Mouse (Mus musculus): Measurements from ENCODE around the gene Galr2. TPM values are rescaled to one million over a fixed set of nuclear protein-coding genes. Genes with fewer than 3 reads are reported as not detected.

The Galr2 gene
- polyA plus RNA-seq, 1 experiment: 9.5 TPM

- Histone ChIP-seq H3K36me3 (ENCODE audit: control insufficient read depth, insufficient read depth, low read length) (peaks cover 1% of the 10 kb centered on the region; the same call in 1 of the 2 replicates), H3K27ac (ENCODE audit: insufficient read depth, low read depth, low read length) (no peak overlapping the region), H3K27me3 (ENCODE audit: control insufficient read depth, insufficient read depth, low read length) (peaks cover 41% of the 10 kb centered on the region), H3K4me3 (ENCODE audit: low read depth, low read length) (no peak overlapping the region), H3K4me1 (ENCODE audit: control insufficient read depth, insufficient read depth, insufficient read length, low read length) (peaks cover 13% of the 10 kb centered on the region)
- TF ChIP-seq CTCF (IDR thresholded peaks at IDR 0.05; ENCODE audit: extremely low read depth, insufficient read length, insufficient replicate concordance, low read depth, low read length) (no peak), POLR2A (IDR thresholded peaks at IDR 0.05; ENCODE audit: low read depth, low read length) (no peak)
- WGBS: 10% methylated on average over 48 of the region's 48 CpGs
These were observed 2.3 kb downstream of the Galr2 start for GRCm38 (mm10) chr11:116282912-116283521.

- H3K27ac ChIP-seq (ENCODE audit: insufficient read depth, low read depth, low read length): no peak overlapping the region
- H3K27me3 ChIP-seq (ENCODE audit: control insufficient read depth, insufficient read depth, low read length): peaks cover 41% of the 10 kb centered on the region
- H3K36me3 ChIP-seq (ENCODE audit: control insufficient read depth, insufficient read depth, low read length): peaks cover 10% of the 10 kb centered on the region
- WGBS: 41% methylated on average over 6 of the region's 6 CpGs
- H3K4me1 ChIP-seq (ENCODE audit: control insufficient read depth, insufficient read depth, insufficient read length, low read length): peaks cover 13% of the 10 kb centered on the region
- TF ChIP-seq POLR2A (IDR thresholded peaks at IDR 0.05; ENCODE audit: low read depth, low read length) (no peak), CTCF (IDR thresholded peaks at IDR 0.05; ENCODE audit: extremely low read depth, insufficient read length, insufficient replicate concordance, low read depth, low read length) (no peak)
- no peak overlapping the region for H3K4me3 ChIP-seq (ENCODE audit: low read depth, low read length)
These were observed 3.2 kb downstream of the Galr2 start for GRCm38 (mm10) chr11:116283982-116284381.

- WGBS: 66% methylated on average over 7 of the region's 7 CpGs
- TF ChIP-seq CTCF (IDR thresholded peaks at IDR 0.05; ENCODE audit: extremely low read depth, insufficient read length, insufficient replicate concordance, low read depth, low read length) (no peak), POLR2A (IDR thresholded peaks at IDR 0.05; ENCODE audit: low read depth, low read length) (no peak)
- no peak overlapping the region for H3K27ac ChIP-seq (ENCODE audit: insufficient read depth, low read depth, low read length)
- H3K4me3 ChIP-seq (ENCODE audit: low read depth, low read length): no peak overlapping the region
- peaks cover 17% of the 10 kb centered on the region for H3K36me3 ChIP-seq (ENCODE audit: control insufficient read depth, insufficient read depth, low read length)
- peaks cover 38% of the 10 kb centered on the region for H3K27me3 ChIP-seq (ENCODE audit: control insufficient read depth, insufficient read depth, low read length)
- peaks cover 13% of the 10 kb centered on the region for H3K4me1 ChIP-seq (ENCODE audit: control insufficient read depth, insufficient read depth, insufficient read length, low read length)
These were observed 5.0 kb downstream of the Galr2 start for GRCm38 (mm10) chr11:116285770-116286191.

GRCm38 (mm10) chr11:116287351-116287750, 6.6 kb downstream of the Galr2 start:
- no peak overlapping the region for H3K4me3 ChIP-seq (ENCODE audit: low read depth, low read length)
- 81% methylated on average over 5 of the region's 5 CpGs for WGBS

GRCm38 (mm10) chr11:116290556-116290955, 9.8 kb downstream of the Galr2 start:
- Histone ChIP-seq H3K4me1 (ENCODE audit: control insufficient read depth, insufficient read depth, insufficient read length, low read length) (peaks cover 9% of the 10 kb centered on the region), H3K27ac (ENCODE audit: insufficient read depth, low read depth, low read length) (no peak overlapping the region), H3K4me3 (ENCODE audit: low read depth, low read length) (no peak overlapping the region), H3K27me3 (ENCODE audit: control insufficient read depth, insufficient read depth, low read length) (no peaks in the 10 kb centered on the region), H3K36me3 (ENCODE audit: control insufficient read depth, insufficient read depth, low read length) (peaks cover 30% of the 10 kb centered on the region)
- whole genome bisulfite sequencing: 80% methylated on average over 8 of the region's 8 CpGs
- TF ChIP-seq CTCF (IDR thresholded peaks at IDR 0.05; ENCODE audit: extremely low read depth, insufficient read length, insufficient replicate concordance, low read depth, low read length) (no peak), POLR2A (IDR thresholded peaks at IDR 0.05; ENCODE audit: low read depth, low read length) (no peak)

More at GRCm38 (mm10) chr11:116287351-116287750, 6.6 kb downstream of the Galr2 start:
- TF ChIP-seq POLR2A (IDR thresholded peaks at IDR 0.05; ENCODE audit: low read depth, low read length) (no peak), CTCF (IDR thresholded peaks at IDR 0.05; ENCODE audit: extremely low read depth, insufficient read length, insufficient replicate concordance, low read depth, low read length) (no peak)
- Histone ChIP-seq H3K27me3 (ENCODE audit: control insufficient read depth, insufficient read depth, low read length) (peaks cover 22% of the 10 kb centered on the region), H3K36me3 (ENCODE audit: control insufficient read depth, insufficient read depth, low read length) (peaks cover 25% of the 10 kb centered on the region), H3K4me1 (ENCODE audit: control insufficient read depth, insufficient read depth, insufficient read length, low read length) (peaks cover 4% of the 10 kb centered on the region; the same call in 1 of the 2 replicates), H3K27ac (ENCODE audit: insufficient read depth, low read depth, low read length) (no peak overlapping the region)

GRCm38 (mm10) chr11:116292401-116292800, 11.7 kb downstream of the Galr2 start:
- no peak overlapping the region for H3K4me3 ChIP-seq (ENCODE audit: low read depth, low read length)
- WGBS: 93% methylated on average over 13 of the region's 13 CpGs

GRCm38 (mm10) chr11:116293538-116294137, 12.9 kb downstream of the Galr2 start:
- TF ChIP-seq CTCF (IDR thresholded peaks at IDR 0.05; ENCODE audit: extremely low read depth, insufficient read length, insufficient replicate concordance, low read depth, low read length): no peak
- H3K27me3 ChIP-seq (ENCODE audit: control insufficient read depth, insufficient read depth, low read length): no peaks in the 10 kb centered on the region
- no peak overlapping the region; the same call in 1 of the 2 replicates for H3K27ac ChIP-seq (ENCODE audit: insufficient read depth, low read depth, low read length)
- H3K4me1 ChIP-seq (ENCODE audit: control insufficient read depth, insufficient read depth, insufficient read length, low read length): peaks cover 9% of the 10 kb centered on the region
- no peak overlapping the region for H3K4me3 ChIP-seq (ENCODE audit: low read depth, low read length)
- WGBS: 68% methylated on average over 12 of the region's 12 CpGs
- peaks cover 29% of the 10 kb centered on the region for H3K36me3 ChIP-seq (ENCODE audit: control insufficient read depth, insufficient read depth, low read length)

More at GRCm38 (mm10) chr11:116292401-116292800, 11.7 kb downstream of the Galr2 start:
- H3K36me3 ChIP-seq (ENCODE audit: control insufficient read depth, insufficient read depth, low read length): peaks cover 34% of the 10 kb centered on the region
- H3K27me3 ChIP-seq (ENCODE audit: control insufficient read depth, insufficient read depth, low read length): no peaks in the 10 kb centered on the region
- no peak overlapping the region for H3K27ac ChIP-seq (ENCODE audit: insufficient read depth, low read depth, low read length)
- H3K4me1 ChIP-seq (ENCODE audit: control insufficient read depth, insufficient read depth, insufficient read length, low read length): peaks cover 9% of the 10 kb centered on the region
- no peak for TF ChIP-seq POLR2A (IDR thresholded peaks at IDR 0.05; ENCODE audit: low read depth, low read length)
- no peak for TF ChIP-seq CTCF (IDR thresholded peaks at IDR 0.05; ENCODE audit: extremely low read depth, insufficient read length, insufficient replicate concordance, low read depth, low read length)

Measured in small intestine, adult 2 months (tissue).